Mouse (Mus musculus) intestine, embryonic 16.5 days (tissue): Measurements from ENCODE around the gene Grm2. TPM values are rescaled to one million over a fixed set of nuclear protein-coding genes. Genes with fewer than 3 reads are reported as not detected.

ENCODE experiments used
- ATAC-seq: fragments of 200-750 bp; cut with Nextera tagmentation; 2 replicates; pipeline ENCODE4 v1.8.0; 2017; ENCODE audit warnings: moderate TSS enrichment, moderate library complexity
- H3K27ac ChIP-seq: fragments of 300-500 bp; sonication (generic); 2 replicates; pipeline ENCODE4 v1.5.1; 2014; ENCODE audit warnings: mild to moderate bottlenecking, low read length
- H3K27me3 ChIP-seq: fragments of 300-500 bp; sonication (generic); replicated peaks from 2 replicates; pipeline ENCODE4 v1.6.1; 2014; ENCODE audit warnings: low read length, control low read depth, mixed read lengths; ENCODE audit not compliant: control insufficient read depth, insufficient read depth
- H3K36me3 ChIP-seq: fragments of 300-500 bp; sonication (generic); 2 replicates; pipeline ENCODE4 v1.6.1; 2014; ENCODE audit warnings: low read length, control low read depth; ENCODE audit not compliant: control insufficient read depth, insufficient read depth
- H3K4me1 ChIP-seq: fragments of 300-500 bp; sonication (generic); 2 replicates; pipeline ENCODE4 v1.6.1; 2014; ENCODE audit warnings: low read length, control low read depth, mixed read lengths; ENCODE audit not compliant: control insufficient read depth, insufficient read depth
- H3K4me2 ChIP-seq: fragments of 300-500 bp; sonication (generic); 2 replicates; pipeline ENCODE4 v1.6.1; 2014; ENCODE audit warnings: low read depth, low read length, control low read depth
- H3K4me3 ChIP-seq: fragments of 300-500 bp; sonication (generic); 2 replicates; pipeline ENCODE4 v1.5.1; 2014; ENCODE audit warnings: mild to moderate bottlenecking, low read length
- H3K9ac ChIP-seq: fragments of 300-500 bp; sonication (generic); 2 replicates; pipeline ENCODE4 v1.6.1; 2014; ENCODE audit warnings: low read depth, low read length
- H3K9me3 ChIP-seq: fragments of 300-500 bp; sonication (generic); 2 replicates; pipeline ENCODE4 v1.6.1; 2016; ENCODE audit warnings: low read length, control low read depth; ENCODE audit not compliant: control insufficient read depth
- WGBS: fragments of 180-500 bp; shearing (Covaris S2); extraction: QIAGEN DNeasy Blood & Tissue Kit; methylation state at CpG from one replicate; pipeline ENCODE4 v1.1.7; 2014; 5-methylcytosine and 5-hydroxymethylcytosine counted together
- polyA plus RNA-seq: library from polyadenylated mRNA; unstranded; fragments of >200 nt; fragmentation: Nextera tagmentation; extraction: Ambion mirVana; gene quantifications from 2 replicates; pipeline ENCODE4 v1.2.1, GENCODE M21; 2015

Grm2 gene
- not detected in 2 replicates for polyA plus RNA-seq

DNA sequence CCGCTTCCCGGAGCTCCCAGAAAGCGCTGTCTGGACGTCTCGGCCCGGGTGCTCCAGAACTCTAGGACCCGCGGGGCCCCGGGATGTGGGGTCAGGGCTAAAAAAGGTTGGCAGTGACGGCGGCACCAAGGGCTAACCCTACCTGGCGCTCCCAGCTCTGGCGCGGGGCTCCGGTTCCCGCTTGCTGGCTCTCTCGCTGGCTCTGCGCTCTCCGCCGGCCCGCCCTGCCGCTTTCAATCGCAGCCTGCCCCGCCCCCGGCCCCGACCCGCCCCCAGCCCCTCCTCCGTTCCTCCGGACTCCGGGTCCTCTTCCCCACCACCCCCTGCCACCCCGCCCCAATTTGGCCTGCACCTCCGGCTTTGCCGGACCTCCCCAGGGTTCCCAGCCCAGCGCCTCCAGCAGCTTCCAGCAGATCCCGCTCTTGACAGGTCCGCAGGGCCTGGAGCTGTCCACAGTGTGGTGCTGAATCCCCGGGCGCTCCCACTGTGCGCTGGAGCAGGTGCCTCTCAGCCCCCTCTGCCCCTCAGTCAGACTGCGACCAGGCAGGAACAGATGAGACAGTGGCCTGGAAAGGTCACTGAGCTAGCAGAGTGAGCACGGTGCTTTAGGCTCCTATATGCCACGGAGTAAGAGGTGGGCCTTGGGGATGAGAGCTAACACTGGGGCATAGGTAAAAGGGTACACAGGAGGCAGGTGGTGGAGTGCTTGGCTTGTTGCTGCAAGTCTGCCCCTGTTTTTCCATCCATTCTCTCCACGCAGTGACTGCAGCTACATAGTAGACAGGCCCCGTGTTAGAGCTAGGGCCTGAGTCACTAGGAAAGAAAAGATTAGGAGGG is at the start of gene Grm2:
TSS of gene Grm2 (minus strand) at position 199 of the 837 bp plus-strand sequence.
- Histone ChIP-seq H3K9me3 (no peaks in the 10 kb centered on the region), H3K9ac (no peak within 1 kb of the TSS), H3K4me3 (peak within 1 kb of the TSS; percentile 40), H3K4me1 (peaks cover 7% of the 10 kb centered on the region; the same call in 1 of the 2 replicates), H3K27ac (no peak within 1 kb of the TSS), H3K27me3 (peaks cover 23% of the 10 kb centered on the region), H3K36me3 (peaks cover 9% of the 10 kb centered on the region; the same call in 1 of the 2 replicates), H3K4me2 (peak within 1 kb of the TSS; percentile 65)
- peak; percentile 81 for ATAC-seq
- WGBS = 1% methylated on average over 38 of the region's 44 CpGs

DNA sequence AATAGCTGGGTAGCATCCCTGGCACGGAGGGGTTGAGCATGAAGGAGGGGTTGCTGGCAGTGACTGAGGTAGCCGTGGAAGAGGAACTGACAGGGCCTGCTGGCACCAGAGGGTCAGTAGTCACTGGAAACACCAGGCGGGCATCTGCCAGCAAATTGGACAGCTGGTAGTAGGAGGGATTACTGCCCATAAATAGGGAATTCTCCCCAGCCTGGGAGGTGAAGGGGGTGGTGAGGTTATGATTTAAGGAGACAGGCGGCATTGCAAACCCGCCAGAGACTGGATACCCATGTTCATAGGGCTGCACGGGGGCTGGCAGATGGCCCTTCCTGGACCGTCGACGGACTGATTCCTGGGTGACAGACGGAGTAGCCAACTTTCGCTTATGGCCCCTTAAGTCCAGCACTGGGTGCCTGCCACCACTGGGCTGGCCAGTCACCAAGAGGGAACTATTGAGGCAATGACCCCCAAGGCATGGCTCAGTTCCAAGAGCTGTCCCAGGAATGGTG is 37.1 kb upstream of the Grm2 start:
- 0 out of 2 replicates have a peak, but pooled peaks cover 4% of the 10 kb centered on the region for H3K36me3 ChIP-seq
- no peak overlapping the region for H3K4me2 ChIP-seq
- no peak overlapping the region for H3K27ac ChIP-seq
- no peak for ATAC-seq
- H3K4me1 ChIP-seq = no peaks in the 10 kb centered on the region
- H3K27me3 ChIP-seq = no peaks in the 10 kb centered on the region
- no peak overlapping the region for H3K4me3 ChIP-seq
- H3K9ac ChIP-seq = no peak overlapping the region
- 94% methylated on average over 11 of the region's 11 CpGs for WGBS
- no peaks in the 10 kb centered on the region for H3K9me3 ChIP-seq

DNA sequence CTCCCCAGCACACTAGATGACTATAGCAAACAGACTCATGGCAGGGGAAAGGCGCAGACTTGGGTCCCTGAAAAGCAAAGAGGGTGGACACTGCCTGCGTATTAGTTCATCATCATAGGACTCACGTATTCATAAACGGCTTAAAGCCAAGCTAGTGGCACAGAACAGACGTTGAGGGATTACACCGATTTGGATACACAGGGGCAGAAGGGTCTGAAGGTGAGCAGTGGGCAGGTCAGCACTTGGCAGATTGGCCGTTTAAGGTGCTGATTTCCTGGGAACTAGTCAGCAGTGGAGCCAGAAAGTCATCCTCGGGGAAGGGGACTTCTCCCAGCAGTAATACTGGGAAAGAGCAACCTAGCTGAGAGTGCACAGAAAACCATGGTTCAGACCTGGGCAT is 33.0 kb upstream of the Grm2 start:
- WGBS = 80% methylated on average over 8 of the region's 8 CpGs
- no peaks in the 10 kb centered on the region for H3K27me3 ChIP-seq
- H3K36me3 ChIP-seq = 0 out of 2 replicates have a peak, but pooled peaks cover 4% of the 10 kb centered on the region
- H3K9me3 ChIP-seq = no peaks in the 10 kb centered on the region
- H3K27ac ChIP-seq = no peak overlapping the region
- peaks cover 14% of the 10 kb centered on the region; the same call in 1 of the 2 replicates for H3K4me1 ChIP-seq
- ATAC-seq = no peak
- no peak overlapping the region for H3K9ac ChIP-seq
- no peak overlapping the region for H3K4me2 ChIP-seq
- no peak overlapping the region for H3K4me3 ChIP-seq

DNA sequence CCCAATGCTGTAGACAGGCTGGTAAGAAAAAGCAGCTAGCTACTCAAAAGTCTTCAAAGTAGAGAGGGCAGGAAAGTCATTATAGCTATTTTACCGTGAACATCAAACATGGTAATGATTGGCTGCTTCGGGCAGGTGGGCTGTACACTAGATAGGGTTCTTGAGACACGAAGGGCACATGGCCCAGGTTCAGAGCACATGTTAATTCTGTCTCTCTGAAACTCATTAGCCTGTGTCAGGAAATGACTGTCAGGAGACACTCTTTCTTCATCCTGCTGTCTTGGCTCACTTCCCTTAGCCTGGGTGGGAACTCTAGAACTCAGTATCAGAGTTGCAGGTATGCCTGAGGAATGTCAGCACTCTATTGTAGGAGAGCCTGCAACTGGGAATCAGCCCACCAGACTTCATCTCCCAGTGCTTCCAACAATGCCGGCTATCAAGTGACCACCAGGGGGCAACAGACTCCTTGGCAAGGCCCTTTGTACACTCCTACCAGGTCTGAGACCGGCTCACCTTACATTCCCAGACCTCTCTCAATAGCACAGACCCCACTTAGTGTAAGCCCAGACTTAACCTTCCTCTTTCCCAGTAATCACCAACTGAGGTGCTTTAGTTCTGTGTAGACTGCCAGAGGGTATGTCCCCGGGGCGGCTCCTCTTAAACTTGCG is 31.2 kb upstream of the Grm2 start:
- Histone ChIP-seq H3K9ac (no peak overlapping the region; the same call in 1 of the 2 replicates), H3K9me3 (no peaks in the 10 kb centered on the region), H3K27ac (no peak overlapping the region), H3K36me3 (no peaks in the 10 kb centered on the region), H3K27me3 (no peaks in the 10 kb centered on the region), H3K4me1 (peaks cover 14% of the 10 kb centered on the region; the same call in 1 of the 2 replicates), H3K4me2 (peak overlapping the region; percentile 25; the same call in 1 of the 2 replicates), H3K4me3 (no peak overlapping the region)
- WGBS = 30% methylated on average over 8 of the region's 8 CpGs
- ATAC-seq = peak; percentile 29; the same call in 1 of the 2 replicates

DNA sequence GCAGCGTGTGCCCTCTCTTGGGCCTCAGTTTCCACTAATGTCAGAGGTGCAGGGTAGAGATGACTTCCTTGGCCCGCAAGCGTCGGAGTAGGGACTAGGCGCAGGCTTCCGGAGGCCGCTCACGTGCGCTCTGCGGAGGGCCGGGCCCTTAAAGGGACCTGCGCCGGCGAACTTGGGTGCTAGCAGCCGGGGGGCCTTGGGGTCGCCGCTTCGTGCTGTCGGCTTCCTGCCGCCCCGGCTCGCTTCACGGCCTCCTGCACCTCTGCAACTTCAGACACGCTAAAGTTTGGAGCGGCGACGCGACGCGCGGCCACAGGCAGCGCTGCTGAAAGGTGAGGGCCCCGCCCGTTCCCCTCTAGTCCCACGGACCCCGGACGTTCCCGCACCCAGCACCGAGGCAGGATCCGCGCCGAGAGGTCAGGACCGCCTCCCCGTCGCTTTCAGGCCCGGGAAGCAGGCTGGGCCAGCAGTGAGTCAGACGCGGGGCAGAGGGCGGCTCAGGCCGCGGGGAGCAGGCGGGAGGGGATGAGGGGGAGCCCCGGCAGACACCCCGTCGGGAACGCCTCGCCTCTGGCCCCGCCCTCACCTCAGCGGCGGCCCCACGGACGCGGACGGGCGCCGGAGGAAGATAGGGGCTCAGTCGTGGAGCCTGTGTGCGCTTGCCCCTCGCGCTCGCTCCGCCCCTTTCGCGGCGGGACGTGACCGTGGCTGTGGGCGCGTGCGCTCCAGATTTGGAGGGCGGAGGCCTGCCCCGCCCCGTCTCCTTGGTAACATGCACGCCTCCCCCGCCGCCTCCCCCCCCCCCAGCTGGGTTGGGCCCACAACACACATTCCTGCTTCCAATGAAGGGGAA is 29.6 kb upstream of the Grm2 start, which contains the start of gene Tex264:
TSS of gene Tex264 (minus strand) at position 679 of the 853 bp plus-strand sequence.
- ATAC-seq = peak; percentile 89
- no peaks in the 10 kb centered on the region for H3K27me3 ChIP-seq
- peak within 1 kb of the TSS; percentile 89 for H3K4me3 ChIP-seq
- under 1% methylated on average over 79 of the region's 86 CpGs for WGBS
- H3K4me1 ChIP-seq = peaks cover 14% of the 10 kb centered on the region; the same call in 1 of the 2 replicates
- H3K36me3 ChIP-seq = no peaks in the 10 kb centered on the region; the same call in 1 of the 2 replicates
- H3K9ac ChIP-seq = peak within 1 kb of the TSS; percentile 87
- no peaks in the 10 kb centered on the region for H3K9me3 ChIP-seq
- H3K27ac ChIP-seq = peak within 1 kb of the TSS; percentile 91
- peak within 1 kb of the TSS; percentile 88 for H3K4me2 ChIP-seq

DNA sequence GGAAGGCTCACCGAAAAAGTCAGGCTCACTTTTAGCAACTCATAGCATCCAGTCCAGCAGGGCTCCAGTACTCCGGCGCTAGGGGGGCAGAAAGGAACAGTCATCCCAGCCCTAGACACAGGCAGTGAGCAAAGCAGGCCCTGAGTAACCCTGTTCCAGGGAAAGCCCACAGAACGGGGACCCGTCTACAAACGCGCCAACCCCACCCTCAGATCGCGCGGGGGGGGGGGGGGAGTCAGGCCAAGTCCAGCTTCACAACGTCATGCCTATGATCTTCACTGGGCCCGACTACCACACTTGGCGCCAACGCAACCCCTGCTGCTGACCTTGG is 29.0 kb upstream of the Grm2 start:
- peak; percentile 13; the same call in 1 of the 2 replicates for ATAC-seq
- Histone ChIP-seq H3K27me3 (no peaks in the 10 kb centered on the region), H3K4me1 (peaks cover 14% of the 10 kb centered on the region; the same call in 1 of the 2 replicates), H3K9me3 (no peaks in the 10 kb centered on the region), H3K36me3 (peaks cover 1% of the 10 kb centered on the region), H3K27ac (peak overlapping the region; percentile 91), H3K4me3 (peak overlapping the region; percentile 89), H3K4me2 (peak overlapping the region; percentile 88), H3K9ac (peak overlapping the region; percentile 87)
- WGBS = 4% methylated on average over 13 of the region's 14 CpGs

DNA sequence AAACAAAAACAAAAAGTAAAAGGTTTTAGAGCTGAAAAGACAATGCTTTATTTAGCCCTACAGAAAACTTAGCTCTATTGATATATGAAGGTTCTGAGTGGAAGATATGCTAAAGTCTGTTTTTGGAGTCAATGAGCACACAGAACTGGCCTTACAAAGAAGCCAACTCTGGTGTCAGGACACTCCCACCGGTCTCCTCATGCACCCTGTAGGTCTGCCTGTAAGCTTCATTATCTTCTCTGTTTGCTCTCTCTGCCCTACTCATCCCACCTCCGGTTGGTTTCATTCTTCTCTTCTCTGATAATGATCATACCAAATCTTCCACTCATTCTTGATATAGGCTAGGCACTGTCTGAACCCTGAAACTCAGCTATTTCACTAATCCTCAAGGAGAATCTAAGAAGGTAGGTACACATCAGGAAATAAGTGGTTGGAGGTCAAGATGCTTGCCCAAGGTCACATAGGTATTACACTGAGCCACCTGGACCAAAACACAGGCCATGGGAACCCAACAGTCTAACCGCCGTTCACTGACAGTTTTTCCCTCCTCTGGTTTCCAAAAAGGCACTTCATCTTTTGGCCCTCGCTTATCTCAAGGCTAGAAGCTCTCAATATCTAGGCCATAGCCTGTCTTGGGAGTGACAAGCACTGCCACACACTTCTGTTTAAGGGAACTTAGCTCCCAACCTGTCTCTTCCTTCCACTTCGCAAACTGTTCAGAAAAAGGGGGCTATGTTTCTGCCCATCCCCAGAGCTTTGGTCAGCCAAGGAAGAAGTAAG is 28.4 kb upstream of the Grm2 start:
- Histone ChIP-seq H3K4me1 (peaks cover 14% of the 10 kb centered on the region; the same call in 1 of the 2 replicates), H3K9ac (peak overlapping the region; percentile 87), H3K27me3 (no peaks in the 10 kb centered on the region), H3K4me3 (peak overlapping the region; percentile 89), H3K9me3 (no peaks in the 10 kb centered on the region), H3K4me2 (peak overlapping the region; percentile 88), H3K36me3 (peaks cover 5% of the 10 kb centered on the region), H3K27ac (no peak overlapping the region)
- no peak for ATAC-seq
- WGBS = 78% methylated on average over 6 of the region's 6 CpGs

DNA sequence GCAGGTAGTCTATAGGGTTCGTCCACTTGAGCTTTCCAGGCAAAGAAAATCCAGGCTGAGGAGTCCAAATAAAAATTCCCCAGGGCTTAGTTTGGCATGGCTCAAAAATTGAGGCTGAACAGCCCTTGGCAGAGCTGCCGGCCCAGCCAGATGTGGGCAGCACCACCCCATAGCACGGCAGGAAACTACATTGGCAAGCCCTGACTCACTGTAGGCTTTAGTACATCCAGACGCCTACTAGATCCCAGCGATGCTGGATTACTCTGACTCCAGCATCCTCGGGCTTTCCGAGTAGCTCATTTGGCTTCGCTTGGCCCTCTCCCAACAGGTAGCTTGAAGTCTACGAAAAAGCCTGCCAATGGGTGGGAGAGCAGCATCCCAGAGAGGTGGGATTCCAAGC is 25.1 kb upstream of the Grm2 start:
- Histone ChIP-seq H3K27ac (no peak overlapping the region), H3K36me3 (peaks cover 5% of the 10 kb centered on the region), H3K9ac (no peak overlapping the region), H3K9me3 (no peaks in the 10 kb centered on the region), H3K4me2 (no peak overlapping the region), H3K27me3 (no peaks in the 10 kb centered on the region), H3K4me3 (no peak overlapping the region), H3K4me1 (peaks cover 9% of the 10 kb centered on the region; the same call in 1 of the 2 replicates)
- WGBS = 89% methylated on average over 9 of the region's 9 CpGs
- no peak for ATAC-seq
